Mouse (Mus musculus) liver, adult 2 months (tissue): ENCODE results near the gene Tmem131l. TPM values are rescaled to one million over a fixed set of nuclear protein-coding genes. Genes with fewer than 3 reads are reported as not detected.

ENCODE experiments used
- DNase-seq: peaks from one replicate; pipeline ENCODE4 v3.0.0-alpha.2; 2011; ENCODE audit warnings: low read depth, low spot score; ENCODE audit errors: extremely low read depth
- H3K27ac ChIP-seq: fragments of 200-500 bp; replicated peaks from 2 replicates; pipeline ENCODE4 v1.5.1; 2012; ENCODE audit warnings: low read depth, mild to moderate bottlenecking, control low read depth, inconsistent platforms, low read length; ENCODE audit not compliant: insufficient read depth
- H3K27me3 ChIP-seq: fragments of 200-500 bp; 2 replicates; pipeline ENCODE4 v1.6.1; 2012; ENCODE audit warnings: mild to moderate bottlenecking, moderate library complexity, low read length, inconsistent platforms; ENCODE audit not compliant: control insufficient read depth, insufficient read depth
- H3K36me3 ChIP-seq: fragments of 200-500 bp; 2 replicates; pipeline ENCODE4 v1.6.1; 2012; ENCODE audit warnings: low read length, inconsistent platforms; ENCODE audit not compliant: control insufficient read depth, insufficient read depth
- H3K4me1 ChIP-seq: fragments of 200-500 bp; 2 replicates; pipeline ENCODE4 v1.6.1; 2011; ENCODE audit warnings: low read length; ENCODE audit not compliant: control insufficient read depth, insufficient read depth
- H3K4me3 ChIP-seq: fragments of 200-500 bp; 2 replicates; pipeline ENCODE4 v1.5.1; 2011; ENCODE audit warnings: low read depth, mild to moderate bottlenecking, control low read depth, low read length, moderate library complexity; ENCODE audit not compliant: insufficient read depth
- H3K79me2 ChIP-seq: fragments of 200-500 bp; 2 replicates; pipeline ENCODE4 v1.6.1; 2012; ENCODE audit warnings: inconsistent platforms, mild to moderate bottlenecking, low read length, moderate library complexity; ENCODE audit not compliant: control insufficient read depth, insufficient read depth
- H3K9ac ChIP-seq: fragments of 200-500 bp; 2 replicates; pipeline ENCODE4 v1.6.1; 2012; ENCODE audit warnings: low read depth, mild to moderate bottlenecking, control low read depth, inconsistent platforms, low read length
- CTCF ChIP-seq: fragments of 200-500 bp; IDR thresholded peaks from 2 replicates; pipeline ENCODE4 v1.5.1; 2011; ENCODE audit warnings: low read depth, low read length, control low read depth
- POLR2A ChIP-seq: fragments of 200-500 bp; IDR thresholded peaks from 2 replicates; pipeline ENCODE4 v1.6.1; 2011; ENCODE audit warnings: low read length, control low read depth; ENCODE audit not compliant: insufficient read depth; ENCODE audit errors: extremely low read depth
- WGBS: fragments of 180-500 bp; shearing (Covaris S2); methylation state at CpG from one replicate; pipeline ENCODE4 v1.1.7; 2018; 5-methylcytosine and 5-hydroxymethylcytosine counted together
- polyA plus RNA-seq: library from polyadenylated mRNA; depleted of rRNA; stranded (reverse); fragments of >200 nt; gene quantifications from 2 replicates; pipeline ENCODE4 v1.2.3, GENCODE M21; 2012
- total RNA-seq: library from RNA; depleted of rRNA; stranded (reverse); fragments of >200 nt; gene quantifications from 2 replicates; pipeline ENCODE4 v1.2.3, GENCODE M21; 2014

The Tmem131l gene
- total and polyA plus RNA-seq, 2 experiments = 15.3 to 21.1 TPM

- 97% methylated on average over 2 of the region's 2 CpGs for WGBS
- H3K79me2 ChIP-seq = peaks cover 20% of the 10 kb centered on the region
- TF ChIP-seq CTCF (no peak), POLR2A (no peak)
- H3K4me3 ChIP-seq = no peak overlapping the region
- peaks cover 22% of the 10 kb centered on the region for H3K4me1 ChIP-seq
- H3K27me3 ChIP-seq = no peaks in the 10 kb centered on the region
- H3K27ac ChIP-seq = no peak overlapping the region
- DNase-seq = no peak
- H3K9ac ChIP-seq = no peak overlapping the region
- H3K36me3 ChIP-seq = no peaks in the 10 kb centered on the region
These were observed 35.5 kb downstream of the Tmem131l start for GRCm38 (mm10) chr3:84004330-84005090.

- DNase-seq = peak; percentile 89
- H3K4me1 ChIP-seq = peaks cover 29% of the 10 kb centered on the region
- TF ChIP-seq CTCF (no peak), POLR2A (no peak)
These were observed 37.4 kb downstream of the Tmem131l start for GRCm38 (mm10) chr3:84002433-84003090.

GRCm38 (mm10) chr3:83997563-83997962, 42.4 kb downstream of the Tmem131l start:
- no peak overlapping the region for H3K9ac ChIP-seq
- 34% methylated on average over 5 of the region's 5 CpGs for WGBS
- H3K4me3 ChIP-seq = no peak overlapping the region
- peaks cover 10% of the 10 kb centered on the region; the same call in 1 of the 2 replicates for H3K79me2 ChIP-seq
- peak overlapping the region; percentile 34; the same call in 1 of the 2 replicates for H3K27ac ChIP-seq
- H3K36me3 ChIP-seq = no peaks in the 10 kb centered on the region
- H3K27me3 ChIP-seq = no peaks in the 10 kb centered on the region
- TF ChIP-seq POLR2A (no peak), CTCF (no peak)
- peaks cover 48% of the 10 kb centered on the region for H3K4me1 ChIP-seq
- DNase-seq = no peak

More at GRCm38 (mm10) chr3:84002433-84003090, 37.4 kb downstream of the Tmem131l start:
- Histone ChIP-seq H3K27me3 (no peaks in the 10 kb centered on the region), H3K27ac (peak overlapping the region; percentile 62), H3K4me3 (no peak overlapping the region), H3K36me3 (no peaks in the 10 kb centered on the region), H3K79me2 (peaks cover 11% of the 10 kb centered on the region; the same call in 1 of the 2 replicates), H3K9ac (no peak overlapping the region)
- WGBS = 19% methylated on average over 6 of the region's 6 CpGs

GRCm38 (mm10) chr3:83997036-83997435, 42.9 kb downstream of the Tmem131l start:
- no peak overlapping the region for H3K4me3 ChIP-seq
- H3K4me1 ChIP-seq = peaks cover 44% of the 10 kb centered on the region
- H3K27ac ChIP-seq = peak overlapping the region; percentile 47
- no peaks in the 10 kb centered on the region for H3K36me3 ChIP-seq
- 17% methylated on average over 3 of the region's 3 CpGs for WGBS
- DNase-seq = peak; percentile 86
- H3K27me3 ChIP-seq = no peaks in the 10 kb centered on the region
- H3K9ac ChIP-seq = no peak overlapping the region; the same call in 1 of the 2 replicates
- no peak for TF ChIP-seq CTCF
- TF ChIP-seq POLR2A = no peak
- H3K79me2 ChIP-seq = peaks cover 9% of the 10 kb centered on the region; the same call in 1 of the 2 replicates

GRCm38 (mm10) chr3:83996086-83996485, 43.9 kb downstream of the Tmem131l start:
- no peak overlapping the region for H3K9ac ChIP-seq
- TF ChIP-seq CTCF (no peak), POLR2A (no peak)
- H3K4me1 ChIP-seq = peaks cover 41% of the 10 kb centered on the region
- no peaks in the 10 kb centered on the region for H3K36me3 ChIP-seq
- WGBS = 93% methylated on average over 6 of the region's 6 CpGs
- no peaks in the 10 kb centered on the region for H3K27me3 ChIP-seq
- no peak overlapping the region for H3K27ac ChIP-seq
- peak; percentile 39 for DNase-seq
- no peak overlapping the region for H3K4me3 ChIP-seq
- peaks cover 9% of the 10 kb centered on the region; the same call in 1 of the 2 replicates for H3K79me2 ChIP-seq
